Mouse (Mus musculus) hindbrain, embryonic 10.5 days (tissue): ENCODE results near the gene Gm7356. TPM values are rescaled to one million over a fixed set of nuclear protein-coding genes. Genes with fewer than 3 reads are reported as not detected.
"Not testable (repeated sequence)": the region's sequence is repeated elsewhere in the genome, so short reads cannot be mapped to it uniquely, and the experiment has no call there.

ENCODE experiments used
- DNase-seq: peaks from one replicate; pipeline ENCODE4 v3.0.0-alpha.2; 2017; ENCODE audit warnings: low spot score
- H3K27ac ChIP-seq: fragments of 300-500 bp; sonication (generic); 2 replicates; pipeline ENCODE4 v1.5.1; 2016; ENCODE audit warnings: mild to moderate bottlenecking, moderate library complexity
- H3K27me3 ChIP-seq: fragments of 300-500 bp; sonication (generic); 2 replicates; pipeline ENCODE4 v1.6.1; 2016; ENCODE audit warnings: mild to moderate bottlenecking; ENCODE audit not compliant: poor library complexity, insufficient read depth, severe bottlenecking
- H3K36me3 ChIP-seq: fragments of 300-500 bp; sonication (generic); 2 replicates; pipeline ENCODE4 v1.6.1; 2016; ENCODE audit warnings: mild to moderate bottlenecking, moderate library complexity
- H3K4me1 ChIP-seq: fragments of 300-500 bp; sonication (generic); replicated peaks from 2 replicates; pipeline ENCODE4 v1.6.1; 2016; ENCODE audit warnings: mild to moderate bottlenecking
- H3K4me3 ChIP-seq: fragments of 300-500 bp; sonication (generic); 2 replicates; pipeline ENCODE4 v1.5.1; 2016; ENCODE audit warnings: mild to moderate bottlenecking, moderate library complexity
- H3K9me3 ChIP-seq: fragments of 300-500 bp; sonication (generic); 2 replicates; pipeline ENCODE4 v1.6.1; 2016; ENCODE audit warnings: mild to moderate bottlenecking, moderate library complexity
- WGBS: fragments of 180-500 bp; shearing (Covaris S2); methylation state at CpG from one replicate; pipeline ENCODE4 v1.1.7; 2016; 5-methylcytosine and 5-hydroxymethylcytosine counted together
- polyA plus RNA-seq: library from polyadenylated mRNA; unstranded; fragments of >200 nt; fragmentation: Nextera tagmentation; extraction: Ambion mirVana; gene quantifications from 2 replicates; pipeline ENCODE4 v1.2.1, GENCODE M21; 2016

Gene Gm7356
- polyA plus RNA-seq = not detected in 2 replicates

DNA sequence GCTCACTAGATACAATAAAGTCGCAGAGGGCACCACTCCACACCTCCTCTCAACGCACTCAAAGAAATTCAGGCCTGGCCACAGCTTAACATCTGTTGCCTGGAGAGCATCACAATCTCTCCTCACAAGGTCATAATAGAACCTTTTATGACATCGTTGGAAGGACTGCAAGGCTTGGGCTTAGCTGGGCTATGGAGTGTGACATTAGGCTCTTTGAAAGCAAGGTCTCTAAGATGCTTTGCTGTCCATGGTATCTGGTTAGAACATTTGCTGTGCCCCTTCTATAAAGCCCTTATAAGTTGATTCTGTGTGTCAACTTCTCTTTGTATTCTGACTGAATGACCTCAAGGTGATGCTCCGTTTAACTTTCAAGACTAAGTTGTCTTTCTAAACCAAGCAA lies at the start of gene Gm7356:
Gm7356 (minus strand) TSS at position 101 of the 400 bp plus-strand sequence.
- 83% methylated on average over 4 of the region's 4 CpGs for WGBS
- H3K4me1 ChIP-seq, H3K27me3 ChIP-seq, H3K4me3 ChIP-seq, H3K36me3 ChIP-seq, DNase-seq, H3K27ac ChIP-seq, H3K9me3 ChIP-seq: not testable (repeated sequence)

DNA sequence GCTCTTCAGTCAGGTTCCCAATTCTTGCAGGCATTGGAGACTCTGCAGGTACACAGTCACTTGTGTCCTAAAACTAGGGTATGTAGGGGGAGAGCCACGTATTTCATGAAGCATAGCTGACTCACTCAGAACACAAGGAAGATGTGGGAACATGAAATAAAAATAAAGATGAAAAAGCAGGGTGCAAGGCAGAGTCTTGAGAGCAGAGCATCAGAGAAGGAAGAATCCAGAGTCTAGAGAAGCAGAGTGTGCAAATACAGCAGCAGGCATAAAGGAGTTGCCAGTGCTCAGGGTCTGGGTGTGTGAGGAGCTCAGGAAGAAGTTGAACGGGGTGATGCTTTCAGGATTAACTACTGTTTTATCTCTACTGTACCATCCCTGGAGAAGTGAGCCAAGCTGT lies 38.4 kb upstream of the Gm7356 start:
- H3K27me3 ChIP-seq, H3K36me3 ChIP-seq, H3K9me3 ChIP-seq, DNase-seq, H3K4me1 ChIP-seq, H3K4me3 ChIP-seq, H3K27ac ChIP-seq: not testable (repeated sequence)
- 92% methylated on average over 1 of the region's 2 CpGs for WGBS

DNA sequence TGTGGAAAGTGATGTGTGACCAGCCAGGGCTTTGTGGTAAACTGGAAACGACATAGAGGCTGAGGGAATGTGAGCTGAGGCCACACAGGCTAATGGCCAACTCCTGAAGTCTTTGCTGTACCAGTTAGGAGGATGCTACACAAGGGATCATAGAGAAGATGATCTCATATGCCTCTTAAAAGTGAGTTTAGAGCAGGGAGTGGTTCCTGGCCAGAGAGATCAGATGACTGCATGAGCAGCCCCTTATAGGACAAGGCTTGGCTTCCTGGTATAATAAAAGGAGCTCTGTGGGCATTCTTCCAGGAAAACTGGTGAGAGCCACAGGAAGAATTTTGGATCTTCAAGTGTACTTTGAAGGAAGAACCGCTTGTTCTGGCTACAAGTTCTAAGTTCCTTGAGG lies 33.5 kb upstream of the Gm7356 start:
- not testable (repeated sequence) for H3K4me3 ChIP-seq, H3K27me3 ChIP-seq, H3K9me3 ChIP-seq, DNase-seq, H3K4me1 ChIP-seq, H3K27ac ChIP-seq, H3K36me3 ChIP-seq
- 68% methylated on average over 1 of the region's 2 CpGs for WGBS

DNA sequence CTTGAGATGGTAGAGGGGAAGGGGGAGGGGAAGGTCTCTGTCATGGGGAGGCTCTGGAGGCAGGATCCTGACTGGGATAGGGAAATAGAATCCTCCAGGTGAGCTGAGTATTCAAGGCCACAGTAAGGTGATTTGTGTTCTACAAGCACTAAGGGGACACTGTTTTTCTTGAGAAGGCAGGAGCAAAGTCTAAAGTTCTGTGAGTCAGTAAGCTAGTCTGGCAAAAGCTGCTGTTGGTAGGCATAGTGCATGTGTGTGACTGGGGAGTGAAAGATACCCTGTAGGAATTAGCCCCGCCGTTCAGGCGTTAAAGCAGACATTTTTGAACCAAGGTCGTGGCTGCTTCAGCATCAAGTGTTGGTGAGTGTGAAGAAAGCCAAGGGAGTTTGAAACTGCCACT lies 32.6 kb upstream of the Gm7356 start:
- not testable (repeated sequence) for H3K9me3 ChIP-seq, H3K36me3 ChIP-seq, H3K4me3 ChIP-seq, H3K4me1 ChIP-seq, H3K27ac ChIP-seq, H3K27me3 ChIP-seq, DNase-seq
- 84% methylated on average over 4 of the region's 4 CpGs for WGBS

DNA sequence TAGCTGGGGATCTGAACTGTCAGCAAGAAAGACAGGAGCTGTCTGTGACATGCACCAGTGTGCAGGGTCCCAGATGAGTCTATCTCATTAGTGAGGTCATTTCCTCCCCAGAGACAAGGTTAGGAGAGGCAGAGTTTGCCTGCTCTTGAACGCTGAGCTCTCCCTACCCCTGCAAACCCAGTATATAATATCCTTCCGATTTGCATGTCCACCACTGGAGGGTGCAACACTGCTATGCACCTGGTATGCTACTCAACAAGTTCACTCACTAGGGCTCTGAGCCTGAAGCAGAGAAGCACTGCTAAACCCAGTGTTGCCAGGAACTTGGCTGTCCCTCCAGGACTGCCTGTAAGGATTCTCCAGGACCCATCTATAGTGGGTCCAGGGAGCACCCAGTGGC lies 10.1 kb downstream of the Gm7356 start:
- WGBS = 58% methylated on average over 2 of the region's 2 CpGs

DNA sequence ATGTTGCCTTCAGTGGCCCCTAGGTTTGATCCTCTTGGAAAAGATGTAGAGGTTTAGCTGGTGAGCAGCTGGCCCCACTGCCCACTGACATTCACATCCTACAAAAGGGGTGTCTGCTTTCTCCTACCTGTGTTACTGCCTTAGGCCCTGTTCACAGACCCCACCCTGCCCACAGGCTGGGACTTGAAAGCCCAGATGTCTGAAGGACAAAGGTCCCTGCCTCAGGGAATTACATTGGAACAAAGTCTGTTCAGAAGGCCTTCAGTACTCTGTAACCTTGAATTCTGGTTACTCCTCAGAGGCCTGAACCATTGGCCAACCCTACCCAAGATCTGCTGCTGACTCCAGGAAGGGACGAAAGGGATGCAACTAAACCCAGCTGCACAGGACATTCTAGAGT lies 15.8 kb downstream of the Gm7356 start:
- H3K4me3 ChIP-seq = no peak overlapping the region
- DNase-seq = no peak
- H3K9me3 ChIP-seq = no peaks in the 10 kb centered on the region
- no peaks in the 10 kb centered on the region for H3K4me1 ChIP-seq
- no peaks in the 10 kb centered on the region for H3K27me3 ChIP-seq
- 70% methylated on average over 1 of the region's 1 CpGs for WGBS
- H3K36me3 ChIP-seq = no peaks in the 10 kb centered on the region
- H3K27ac ChIP-seq = no peak overlapping the region

More for the DNA sequence above, 10.1 kb downstream of the Gm7356 start:
- not testable (repeated sequence) for H3K27ac ChIP-seq, H3K27me3 ChIP-seq, H3K9me3 ChIP-seq, H3K4me1 ChIP-seq, DNase-seq, H3K4me3 ChIP-seq, H3K36me3 ChIP-seq

DNA sequence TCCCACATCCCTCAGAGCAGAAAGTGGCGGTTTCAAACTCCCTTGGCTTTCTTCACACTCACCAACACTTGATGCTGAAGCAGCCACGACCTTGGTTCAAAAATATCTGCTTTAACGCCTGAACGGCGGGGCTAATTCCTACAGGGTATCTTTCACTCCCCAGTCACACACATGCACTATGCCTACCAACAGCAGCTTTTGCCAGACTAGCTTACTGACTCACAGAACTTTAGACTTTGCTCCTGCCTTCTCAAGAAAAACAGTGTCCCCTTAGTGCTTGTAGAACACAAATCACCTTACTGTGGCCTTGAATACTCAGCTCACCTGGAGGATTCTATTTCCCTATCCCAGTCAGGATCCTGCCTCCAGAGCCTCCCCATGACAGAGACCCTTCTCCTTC lies 32.7 kb downstream of the Gm7356 start:
- not testable (repeated sequence) for H3K4me3 ChIP-seq, H3K4me1 ChIP-seq, H3K36me3 ChIP-seq, H3K27ac ChIP-seq, H3K27me3 ChIP-seq, H3K9me3 ChIP-seq, DNase-seq
- 88% methylated on average over 5 of the region's 5 CpGs for WGBS

DNA sequence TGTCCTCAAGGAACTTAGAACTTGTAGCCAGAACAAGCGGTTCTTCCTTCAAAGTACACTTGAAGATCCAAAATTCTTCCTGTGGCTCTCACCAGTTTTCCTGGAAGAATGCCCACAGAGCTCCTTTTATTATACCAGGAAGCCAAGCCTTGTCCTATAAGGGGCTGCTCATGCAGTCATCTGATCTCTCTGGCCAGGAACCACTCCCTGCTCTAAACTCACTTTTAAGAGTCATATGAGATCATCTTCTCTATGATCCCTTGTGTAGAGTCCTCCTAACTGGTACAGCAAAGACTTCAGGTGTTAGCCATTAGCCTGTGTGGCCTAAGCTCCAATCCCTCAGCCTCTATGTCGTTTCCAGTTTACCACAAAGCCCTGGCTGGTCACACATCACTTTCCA lies 33.6 kb downstream of the Gm7356 start:
- H3K36me3 ChIP-seq, DNase-seq, H3K27ac ChIP-seq, H3K27me3 ChIP-seq, H3K9me3 ChIP-seq, H3K4me1 ChIP-seq, H3K4me3 ChIP-seq: not testable (repeated sequence)
- 72% methylated on average over 1 of the region's 2 CpGs for WGBS

DNA sequence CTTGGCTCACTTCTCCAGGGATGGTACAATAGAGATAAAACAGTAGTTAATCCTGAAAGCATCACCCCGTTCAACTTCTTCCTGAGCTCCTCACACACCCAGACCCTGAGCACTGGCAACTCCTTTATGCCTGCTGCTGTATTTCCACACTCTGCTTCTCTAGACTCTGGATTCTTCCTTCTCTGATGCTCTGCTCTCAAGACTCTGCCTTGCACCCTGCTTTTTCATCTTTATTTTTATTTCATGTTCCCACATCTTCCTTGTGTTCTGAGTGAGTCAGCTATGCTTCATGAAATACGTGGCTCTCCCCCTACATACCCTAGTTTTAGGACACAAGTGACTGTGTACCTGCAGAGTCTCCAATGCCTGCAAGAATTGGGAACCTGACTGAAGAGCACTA lies 38.5 kb downstream of the Gm7356 start:
- not testable (repeated sequence) for H3K4me1 ChIP-seq, H3K27me3 ChIP-seq, H3K27ac ChIP-seq, DNase-seq, H3K36me3 ChIP-seq, H3K4me3 ChIP-seq, H3K9me3 ChIP-seq
- 74% methylated on average over 1 of the region's 2 CpGs for WGBS

DNA sequence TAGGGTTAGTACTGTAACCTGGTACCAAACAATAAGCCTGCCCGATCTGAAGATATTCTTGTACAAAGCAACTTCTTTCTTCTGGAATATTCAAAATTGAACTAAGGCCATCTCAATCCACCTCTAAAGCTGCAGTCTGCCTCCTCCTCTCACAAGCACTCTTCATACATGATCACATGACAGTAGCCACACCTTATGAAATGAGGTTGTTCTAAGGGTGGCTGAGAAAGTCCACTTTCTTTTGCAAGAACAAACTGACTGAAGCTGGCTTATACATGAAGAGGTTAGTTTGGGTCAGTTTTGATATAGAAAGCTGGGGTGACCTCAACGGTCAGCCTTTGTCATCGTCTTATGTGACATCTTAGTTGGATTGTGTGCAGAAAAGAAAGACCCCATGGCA lies 41.3 kb downstream of the Gm7356 start:
- WGBS = 93% methylated on average over 3 of the region's 3 CpGs
- not testable (repeated sequence) for DNase-seq, H3K36me3 ChIP-seq, H3K27me3 ChIP-seq, H3K4me1 ChIP-seq, H3K4me3 ChIP-seq, H3K27ac ChIP-seq, H3K9me3 ChIP-seq

DNA sequence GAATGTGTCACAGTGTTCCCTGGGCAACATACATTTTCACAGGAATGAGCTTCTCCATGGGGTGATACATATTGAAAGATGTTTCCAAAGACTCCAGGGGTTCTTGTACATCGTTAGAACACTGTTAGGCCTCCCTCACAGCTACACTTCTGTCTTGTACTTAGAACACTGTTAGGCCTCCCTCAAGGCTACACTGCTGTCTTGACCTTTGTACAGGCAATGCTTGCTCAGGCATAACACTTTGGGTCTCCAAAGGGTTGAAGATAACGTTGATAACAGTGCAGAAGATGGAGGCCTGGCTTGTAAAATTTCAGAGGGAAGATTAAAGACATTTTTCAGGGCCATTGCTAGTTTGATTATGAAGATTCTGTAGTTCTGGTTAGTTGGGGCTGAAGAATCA lies 45.4 kb downstream of the Gm7356 start:
- DNase-seq, H3K27me3 ChIP-seq, H3K27ac ChIP-seq, H3K4me1 ChIP-seq, H3K36me3 ChIP-seq, H3K4me3 ChIP-seq, H3K9me3 ChIP-seq: not testable (repeated sequence)
- 74% methylated on average over 1 of the region's 2 CpGs for WGBS

DNA sequence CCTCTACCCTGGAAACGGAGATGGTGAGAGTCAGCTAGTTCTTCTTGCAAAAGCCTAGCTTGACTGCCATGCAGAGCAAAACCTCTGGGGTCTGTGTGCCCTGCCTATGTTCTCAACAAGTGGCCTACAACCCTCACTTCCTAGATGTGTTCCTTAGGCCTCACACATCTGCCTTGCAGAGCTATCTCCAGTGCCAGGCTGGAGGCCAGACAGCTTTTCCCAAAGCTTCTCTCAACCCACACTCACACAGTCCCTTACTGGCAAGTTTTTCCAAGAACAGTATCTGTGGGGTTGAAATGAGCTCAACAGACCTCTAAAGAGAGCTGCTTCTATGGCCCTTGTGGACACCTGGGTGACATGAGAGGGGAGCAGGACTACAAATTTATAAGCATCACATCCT lies 51.9 kb downstream of the Gm7356 start:
- 79% methylated on average over 1 of the region's 1 CpGs for WGBS
- H3K27me3 ChIP-seq, H3K27ac ChIP-seq, H3K9me3 ChIP-seq, H3K4me1 ChIP-seq, H3K4me3 ChIP-seq, DNase-seq, H3K36me3 ChIP-seq: not testable (repeated sequence)
